Mouse (Mus musculus): ENCODE results near the gene Crmp1. TPM values are rescaled to one million over a fixed set of nuclear protein-coding genes. Genes with fewer than 3 reads are reported as not detected.

The Crmp1 gene
- polyA plus RNA-seq, 1 experiment from 2014 or later = 1.2 TPM

DNA sequence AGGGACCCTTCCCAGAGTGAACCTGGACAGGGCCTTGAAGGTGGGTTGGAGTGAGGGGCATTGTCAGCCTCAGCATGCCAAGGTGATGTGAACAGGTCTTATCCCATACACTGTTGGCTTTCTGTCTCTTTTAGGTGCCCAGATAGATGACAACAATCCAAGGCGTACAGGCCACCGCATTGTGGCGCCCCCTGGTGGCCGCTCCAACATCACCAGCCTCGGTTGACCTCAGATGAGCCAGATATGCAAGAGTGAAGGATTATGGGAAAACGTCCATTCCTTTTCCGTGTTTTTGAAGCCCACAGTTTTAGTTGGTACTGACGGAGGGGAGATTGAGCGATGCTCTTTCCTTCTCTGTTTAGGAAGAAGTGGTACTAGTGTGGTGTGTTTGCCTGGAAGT lies 49.2 kb downstream of the Crmp1 start:
- Histone ChIP-seq H3K36me3 (ENCODE audit: insufficient read depth, low read length) (no peaks in the 10 kb centered on the region), H3K4me1 (ENCODE audit: insufficient read depth, low read depth, low read length) (no peaks in the 10 kb centered on the region), H3K27ac (ENCODE audit: low read length) (no peak overlapping the region), H3K9ac (replicated peaks; ENCODE audit: low read depth) (no peak overlapping the region), H3K9me3 (ENCODE audit: low read length) (no peaks in the 10 kb centered on the region), H3K4me2 (replicated peaks; ENCODE audit: low read depth, low read length) (no peak overlapping the region), H3K27me3 (replicated peaks; ENCODE audit: insufficient read depth, low read length) (no peaks in the 10 kb centered on the region), H3K4me3 (ENCODE audit: low read depth, low read length) (no peak overlapping the region)
- TF ChIP-seq CTCF (IDR thresholded peaks at IDR 0.05) = peak; percentile 63
- no peak for TF ChIP-seq EP300 (IDR thresholded peaks at IDR 0.05)
- DNase-seq (ENCODE audit: low spot score) (no peak), ATAC-seq (no peak)
- WGBS = 65% methylated on average over 9 of the region's 9 CpGs

DNA sequence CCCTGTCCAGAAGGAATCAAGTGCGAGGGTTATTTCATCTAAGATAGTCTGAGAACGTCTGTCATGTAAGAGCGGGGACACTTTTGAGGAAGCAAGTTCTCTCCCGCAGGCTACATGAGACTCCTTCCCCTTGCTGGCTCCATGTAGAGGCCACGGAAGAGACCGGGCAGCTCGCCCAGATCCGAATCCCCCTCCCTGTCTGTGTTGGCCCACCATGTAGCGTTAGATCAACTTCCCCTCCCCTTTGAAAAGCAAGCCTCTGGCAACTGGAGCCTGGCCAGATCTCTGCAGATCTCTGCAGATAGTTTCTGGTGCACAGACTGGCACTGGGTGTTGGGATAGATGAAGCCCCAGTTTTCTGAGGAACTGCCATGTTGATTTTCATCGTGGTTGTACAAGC lies 55.0 kb downstream of the Crmp1 start:
- H3K4me2 ChIP-seq (replicated peaks; ENCODE audit: low read depth, low read length) = no peak overlapping the region
- TF ChIP-seq EP300 (IDR thresholded peaks at IDR 0.05) (no peak), CTCF (IDR thresholded peaks at IDR 0.05) (no peak)
- WGBS = 43% methylated on average over 10 of the region's 10 CpGs
- DNase-seq (ENCODE audit: low spot score) = peak; percentile 8
- no peak for ATAC-seq
- no peaks in the 10 kb centered on the region for H3K9me3 ChIP-seq (ENCODE audit: low read length)
- no peak overlapping the region for H3K4me3 ChIP-seq (ENCODE audit: low read depth, low read length)
- no peaks in the 10 kb centered on the region for H3K36me3 ChIP-seq (ENCODE audit: insufficient read depth, low read length)
- H3K9ac ChIP-seq (replicated peaks; ENCODE audit: low read depth) = no peak overlapping the region
- no peaks in the 10 kb centered on the region for H3K4me1 ChIP-seq (ENCODE audit: insufficient read depth, low read depth, low read length)
- H3K27ac ChIP-seq (ENCODE audit: low read length) = no peak overlapping the region
- H3K27me3 ChIP-seq (replicated peaks; ENCODE audit: insufficient read depth, low read length) = no peaks in the 10 kb centered on the region

DNA sequence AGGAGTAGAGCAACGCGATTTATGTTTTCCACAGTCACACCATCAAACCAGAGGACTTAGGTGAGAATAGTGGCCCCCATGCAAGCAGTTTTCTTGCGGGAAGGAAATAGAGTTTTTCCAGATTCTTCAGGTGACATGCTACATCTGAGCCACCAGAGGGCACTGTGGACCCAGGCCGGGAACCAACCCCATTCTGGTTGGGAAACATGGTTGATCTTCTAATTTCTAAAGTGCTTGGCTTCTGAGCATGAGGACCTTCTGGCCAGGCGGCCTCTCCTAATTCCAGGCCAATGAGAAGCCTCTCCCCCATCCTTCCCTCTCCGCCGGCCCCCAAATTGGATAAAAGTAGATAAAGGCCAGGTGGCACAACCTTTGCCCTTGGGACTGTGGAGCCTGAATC lies 56.6 kb downstream of the Crmp1 start:
- DNase-seq (ENCODE audit: low spot score) (peak; percentile 68), ATAC-seq (no peak)
- Histone ChIP-seq H3K27ac (ENCODE audit: low read length) (no peak overlapping the region), H3K9me3 (ENCODE audit: low read length) (no peaks in the 10 kb centered on the region), H3K4me3 (ENCODE audit: low read depth, low read length) (no peak overlapping the region), H3K36me3 (ENCODE audit: insufficient read depth, low read length) (no peaks in the 10 kb centered on the region), H3K4me2 (replicated peaks; ENCODE audit: low read depth, low read length) (no peak overlapping the region), H3K9ac (replicated peaks; ENCODE audit: low read depth) (no peak overlapping the region), H3K4me1 (ENCODE audit: insufficient read depth, low read depth, low read length) (no peaks in the 10 kb centered on the region), H3K27me3 (replicated peaks; ENCODE audit: insufficient read depth, low read length) (no peaks in the 10 kb centered on the region)
- TF ChIP-seq EP300 (IDR thresholded peaks at IDR 0.05) = no peak
- TF ChIP-seq CTCF (IDR thresholded peaks at IDR 0.05) = peak; percentile 86
- 20% methylated on average over 7 of the region's 7 CpGs for WGBS

DNA sequence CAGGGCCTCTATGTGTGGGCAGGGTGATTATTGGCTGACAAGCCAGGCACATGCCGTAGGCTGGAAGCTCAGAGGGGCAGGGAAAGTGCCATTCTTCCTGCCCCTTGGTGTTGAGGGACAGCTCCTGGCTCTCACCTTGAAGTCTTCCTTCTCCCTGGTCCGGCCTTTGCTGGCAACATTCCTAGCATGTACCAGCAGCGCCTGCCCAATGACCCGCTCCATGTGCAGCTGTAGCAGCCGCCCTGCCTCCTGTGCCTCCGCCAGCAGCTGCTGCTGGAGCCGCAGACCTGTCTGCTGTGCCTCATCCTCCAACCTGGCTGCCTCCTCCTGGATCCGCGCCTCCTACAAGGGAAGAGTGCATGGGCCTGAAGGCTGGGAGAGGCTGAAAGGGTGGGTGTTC lies 68.3 kb downstream of the Crmp1 start:
- TF ChIP-seq EP300 (IDR thresholded peaks at IDR 0.05) (no peak), CTCF (IDR thresholded peaks at IDR 0.05) (no peak)
- 80% methylated on average over 9 of the region's 9 CpGs for WGBS
- no peak for ATAC-seq
- Histone ChIP-seq H3K9me3 (ENCODE audit: low read length) (no peaks in the 10 kb centered on the region), H3K27me3 (replicated peaks; ENCODE audit: insufficient read depth, low read length) (no peaks in the 10 kb centered on the region), H3K27ac (ENCODE audit: low read length) (no peak overlapping the region), H3K36me3 (ENCODE audit: insufficient read depth, low read length) (no peaks in the 10 kb centered on the region), H3K4me3 (ENCODE audit: low read depth, low read length) (no peak overlapping the region), H3K4me1 (ENCODE audit: insufficient read depth, low read depth, low read length) (no peaks in the 10 kb centered on the region), H3K9ac (replicated peaks; ENCODE audit: low read depth) (no peak overlapping the region), H3K4me2 (replicated peaks; ENCODE audit: low read depth, low read length) (no peak overlapping the region)
- DNase-seq (ENCODE audit: low spot score) = no peak

DNA sequence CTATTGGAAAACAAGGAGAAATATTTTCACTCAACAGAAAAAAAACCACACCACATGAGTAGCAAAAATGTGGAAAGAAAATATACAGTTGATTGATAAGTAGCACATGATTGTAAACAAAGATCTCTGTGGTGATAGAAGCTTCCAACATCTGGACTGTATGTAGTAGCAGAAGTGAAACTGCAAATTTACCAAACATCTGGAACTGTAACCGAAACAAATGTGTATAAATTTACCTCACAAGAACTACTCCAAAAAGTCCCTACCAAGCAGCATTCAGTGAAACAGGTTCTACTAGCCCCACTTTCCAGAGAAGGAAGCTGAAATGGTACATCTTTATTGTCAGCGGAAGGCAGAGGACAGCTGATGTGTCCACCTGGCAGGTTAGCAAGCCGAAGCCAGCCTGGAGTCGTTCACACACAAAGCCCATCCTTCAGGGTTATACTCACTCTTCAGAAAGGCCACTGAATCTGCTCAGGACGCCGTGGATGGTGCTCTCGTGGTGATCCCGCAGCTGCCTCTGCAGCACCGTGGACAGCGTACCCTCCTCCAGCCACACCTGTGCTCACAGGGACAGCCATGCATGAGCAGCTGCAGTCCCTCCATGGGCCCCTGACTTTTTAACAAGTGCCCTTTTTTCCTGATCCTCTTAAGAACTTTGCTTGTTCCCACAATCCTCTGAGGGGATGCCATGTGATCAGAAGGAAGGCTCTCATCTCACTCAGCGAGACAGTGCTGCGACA lies 71.4 kb downstream of the Crmp1 start:
- 77% methylated on average over 12 of the region's 12 CpGs for WGBS
- DNase-seq (ENCODE audit: low spot score) = no peak

DNA sequence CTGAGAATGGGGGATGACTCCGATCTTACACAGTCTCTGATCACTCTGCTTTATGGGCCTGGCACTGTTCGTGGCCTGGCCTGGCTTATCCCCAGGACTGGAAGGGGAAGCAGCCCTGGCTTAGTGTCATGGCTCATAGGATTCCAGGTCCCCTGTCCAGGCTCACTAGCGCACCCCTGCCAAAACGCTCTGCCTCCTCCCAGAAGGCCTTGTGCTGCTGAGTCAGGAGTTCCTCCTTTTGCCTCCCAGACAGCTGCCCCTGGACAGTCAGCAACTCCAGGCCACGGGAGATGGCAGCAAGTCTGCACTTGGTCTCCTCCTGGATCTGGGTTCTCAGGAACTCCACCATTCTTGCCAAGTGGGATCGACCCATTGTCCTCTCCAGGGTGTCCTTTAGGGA lies 77.0 kb downstream of the Crmp1 start:
- H3K9ac ChIP-seq (replicated peaks; ENCODE audit: low read depth) = no peak overlapping the region
- H3K9me3 ChIP-seq (ENCODE audit: low read length) = no peaks in the 10 kb centered on the region
- TF ChIP-seq CTCF (IDR thresholded peaks at IDR 0.05) = no peak
- no peak for TF ChIP-seq EP300 (IDR thresholded peaks at IDR 0.05)
- no peak for ATAC-seq
- WGBS = 82% methylated on average over 6 of the region's 6 CpGs
- no peak overlapping the region for H3K27ac ChIP-seq (ENCODE audit: low read length)
- H3K4me3 ChIP-seq (ENCODE audit: low read depth, low read length) = no peak overlapping the region
- no peaks in the 10 kb centered on the region for H3K4me1 ChIP-seq (ENCODE audit: insufficient read depth, low read depth, low read length)
- no peaks in the 10 kb centered on the region for H3K27me3 ChIP-seq (replicated peaks; ENCODE audit: insufficient read depth, low read length)
- H3K4me2 ChIP-seq (replicated peaks; ENCODE audit: low read depth, low read length) = no peak overlapping the region
- DNase-seq (ENCODE audit: low spot score) = no peak
- no peaks in the 10 kb centered on the region for H3K36me3 ChIP-seq (ENCODE audit: insufficient read depth, low read length)

More for the DNA sequence above, 71.4 kb downstream of the Crmp1 start:
- no peak overlapping the region for H3K9ac ChIP-seq (replicated peaks; ENCODE audit: low read depth)
- H3K9me3 ChIP-seq (ENCODE audit: low read length) = no peaks in the 10 kb centered on the region
- no peak for ATAC-seq
- no peaks in the 10 kb centered on the region for H3K4me1 ChIP-seq (ENCODE audit: insufficient read depth, low read depth, low read length)
- no peak overlapping the region for H3K27ac ChIP-seq (ENCODE audit: low read length)
- TF ChIP-seq CTCF (IDR thresholded peaks at IDR 0.05) (no peak), EP300 (IDR thresholded peaks at IDR 0.05) (no peak)
- H3K4me3 ChIP-seq (ENCODE audit: low read depth, low read length) = no peak overlapping the region
- H3K36me3 ChIP-seq (ENCODE audit: insufficient read depth, low read length) = no peaks in the 10 kb centered on the region
- no peak overlapping the region for H3K4me2 ChIP-seq (replicated peaks; ENCODE audit: low read depth, low read length)
- H3K27me3 ChIP-seq (replicated peaks; ENCODE audit: insufficient read depth, low read length) = no peaks in the 10 kb centered on the region
